Mouse (Mus musculus) testis, adult 2 months (tissue): Measurements from ENCODE around the gene Cyp2j6. TPM values are rescaled to one million over a fixed set of nuclear protein-coding genes. Genes with fewer than 3 reads are reported as not detected.

Experiments used
- H3K27ac ChIP-seq: fragments of 200-500 bp; 2 replicates; pipeline ENCODE4 v1.5.1; 2012; ENCODE audit warnings: low read depth, low read length; ENCODE audit not compliant: control insufficient read depth, insufficient read depth
- H3K27me3 ChIP-seq: fragments of 200-500 bp; 2 replicates; pipeline ENCODE4 v1.6.1; 2012; ENCODE audit warnings: mild to moderate bottlenecking, low read length, moderate library complexity; ENCODE audit not compliant: control insufficient read depth, insufficient read depth
- H3K36me3 ChIP-seq: fragments of 200-500 bp; 2 replicates; pipeline ENCODE4 v1.6.1; 2012; ENCODE audit warnings: mild to moderate bottlenecking, low read length; ENCODE audit not compliant: control insufficient read depth, insufficient read depth
- H3K4me1 ChIP-seq: fragments of 200-500 bp; 2 replicates; pipeline ENCODE4 v1.6.1; 2012; ENCODE audit warnings: low read length; ENCODE audit not compliant: control insufficient read depth, insufficient read depth
- H3K4me3 ChIP-seq: fragments of 200-500 bp; 2 replicates; pipeline ENCODE4 v1.5.1; 2012; ENCODE audit warnings: low read depth, mild to moderate bottlenecking, low read length, moderate library complexity, mixed read lengths; ENCODE audit not compliant: control insufficient read depth
- CTCF ChIP-seq: fragments of 200-500 bp; IDR thresholded peaks from 2 replicates; pipeline ENCODE4 v1.5.1; 2012; ENCODE audit warnings: low read depth, mild to moderate bottlenecking, inconsistent platforms, low read length, moderate library complexity; ENCODE audit not compliant: control insufficient read depth, insufficient read depth, insufficient replicate concordance
- POLR2A ChIP-seq: fragments of 200-500 bp; IDR thresholded peaks from 2 replicates; pipeline ENCODE4 v1.6.1; 2012; ENCODE audit warnings: low read depth, mild to moderate bottlenecking, inconsistent platforms, low read length, moderate library complexity; ENCODE audit not compliant: control insufficient read depth
- polyA plus RNA-seq: library from polyadenylated mRNA; depleted of rRNA; stranded (reverse); fragments of >200 nt; gene quantifications from 2 replicates; pipeline ENCODE4 v1.2.3, GENCODE M21; 2012

Cyp2j6 gene
- polyA plus RNA-seq, 1 experiment, result 0.27 TPM

DNA sequence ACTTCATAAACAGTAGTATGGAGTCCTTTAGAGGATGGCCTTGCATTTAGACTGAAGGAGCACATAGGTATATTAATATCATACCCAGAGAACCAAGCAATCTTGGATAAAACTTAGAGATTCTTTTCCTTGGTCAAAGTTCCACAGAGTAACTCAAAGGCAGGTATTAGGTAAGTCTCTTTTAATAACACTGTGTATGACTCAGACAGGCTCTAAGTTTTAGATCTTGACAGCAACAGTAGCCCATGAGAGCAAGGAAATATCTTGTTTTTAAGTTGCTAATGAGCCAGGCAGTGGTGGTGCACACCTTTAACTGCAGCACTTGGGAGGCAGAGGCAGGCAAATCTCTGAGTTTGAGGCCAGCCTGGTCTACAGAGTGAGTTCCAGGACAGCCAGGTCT, 12.3 kb upstream of the Cyp2j6 start:
- no peaks in the 10 kb centered on the region for H3K4me1 ChIP-seq
- TF ChIP-seq POLR2A (no peak), CTCF (no peak)

DNA sequence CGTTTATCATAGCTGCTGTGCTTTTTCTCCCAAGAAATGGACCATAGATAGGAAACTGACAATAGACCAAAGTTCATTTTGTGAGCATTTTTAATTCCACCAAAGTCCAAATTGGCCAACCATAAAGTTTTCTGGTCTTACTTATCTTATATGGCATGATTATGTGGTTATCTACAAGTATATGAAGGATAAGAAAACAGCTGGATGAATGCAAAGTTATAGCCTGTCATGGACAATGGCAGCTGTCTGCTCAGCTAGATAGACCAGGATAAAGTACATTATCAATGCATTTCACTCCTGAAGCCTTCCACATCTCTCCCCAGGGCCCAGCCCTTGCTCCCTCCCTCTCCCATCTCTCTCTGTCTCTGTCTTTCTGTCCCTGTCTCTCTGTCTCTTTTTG, 7.0 kb upstream of the Cyp2j6 start:
- no peak overlapping the region for H3K4me3 ChIP-seq
- H3K27ac ChIP-seq, result no peak overlapping the region
- H3K4me1 ChIP-seq, result no peaks in the 10 kb centered on the region
- H3K27me3 ChIP-seq, result no peaks in the 10 kb centered on the region
- H3K36me3 ChIP-seq, result no peaks in the 10 kb centered on the region
- TF ChIP-seq CTCF (no peak), POLR2A (no peak)

More for the DNA sequence above, 12.3 kb upstream of the Cyp2j6 start:
- no peak overlapping the region for H3K4me3 ChIP-seq
- H3K27ac ChIP-seq, result no peak overlapping the region
- no peaks in the 10 kb centered on the region for H3K27me3 ChIP-seq
- H3K36me3 ChIP-seq, result no peaks in the 10 kb centered on the region

- H3K36me3 ChIP-seq, result no peaks in the 10 kb centered on the region
These were observed 6.3 kb upstream of the Cyp2j6 start for GRCm38 (mm10) chr4:96559781-96560180.

GRCm38 (mm10) chr4:96551619-96552018, 1.8 kb downstream of the Cyp2j6 start:
- Histone ChIP-seq H3K27ac (no peak overlapping the region), H3K4me1 (peaks cover 5% of the 10 kb centered on the region), H3K36me3 (no peaks in the 10 kb centered on the region), H3K27me3 (no peaks in the 10 kb centered on the region), H3K4me3 (no peak overlapping the region)
- TF ChIP-seq POLR2A (no peak), CTCF (no peak)

More at GRCm38 (mm10) chr4:96559781-96560180, 6.3 kb upstream of the Cyp2j6 start:
- Histone ChIP-seq H3K4me3 (no peak overlapping the region), H3K4me1 (no peaks in the 10 kb centered on the region), H3K27ac (no peak overlapping the region), H3K27me3 (no peaks in the 10 kb centered on the region)
- TF ChIP-seq CTCF, result no peak
- no peak for TF ChIP-seq POLR2A

GRCm38 (mm10) chr4:96545976-96546375, 7.5 kb downstream of the Cyp2j6 start:
- Histone ChIP-seq H3K4me1 (no peaks in the 10 kb centered on the region), H3K36me3 (no peaks in the 10 kb centered on the region), H3K27ac (no peak overlapping the region), H3K27me3 (no peaks in the 10 kb centered on the region), H3K4me3 (no peak overlapping the region)
- no peak for TF ChIP-seq CTCF
- no peak for TF ChIP-seq POLR2A

- TF ChIP-seq POLR2A, result no peak
- no peak for TF ChIP-seq CTCF
- H3K36me3 ChIP-seq, result no peaks in the 10 kb centered on the region
These were observed 27.7 kb downstream of the Cyp2j6 start for GRCm38 (mm10) chr4:96525772-96526171.

DNA sequence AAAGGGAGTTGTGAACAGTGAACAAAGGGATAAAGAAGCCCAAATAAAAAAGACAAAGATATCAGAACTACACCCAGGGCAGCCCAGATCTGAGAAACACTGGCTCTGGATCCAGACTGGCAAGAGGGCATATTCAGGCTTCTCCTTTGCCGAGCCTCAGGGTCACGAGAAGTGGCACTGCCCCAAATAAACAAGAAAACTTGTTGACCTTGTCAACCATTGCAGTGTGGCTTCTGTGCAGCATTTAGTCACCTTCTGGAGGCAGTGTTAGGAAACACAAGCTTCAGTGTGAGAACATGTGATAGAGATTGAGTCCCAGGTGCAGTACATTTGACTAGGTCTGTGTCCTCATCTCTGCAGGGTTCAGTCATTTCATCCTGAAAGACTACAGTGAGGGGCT, 31.2 kb downstream of the Cyp2j6 start:
- Histone ChIP-seq H3K27me3 (no peaks in the 10 kb centered on the region), H3K4me1 (no peaks in the 10 kb centered on the region), H3K27ac (no peak overlapping the region), H3K4me3 (no peak overlapping the region), H3K36me3 (no peaks in the 10 kb centered on the region)
- no peak for TF ChIP-seq CTCF
- no peak for TF ChIP-seq POLR2A

More at GRCm38 (mm10) chr4:96525772-96526171, 27.7 kb downstream of the Cyp2j6 start:
- Histone ChIP-seq H3K4me1 (no peaks in the 10 kb centered on the region), H3K4me3 (no peak overlapping the region), H3K27me3 (no peaks in the 10 kb centered on the region), H3K27ac (no peak overlapping the region)

- no peak overlapping the region for H3K27ac ChIP-seq
- H3K27me3 ChIP-seq, result no peaks in the 10 kb centered on the region
- no peak overlapping the region for H3K4me3 ChIP-seq
- TF ChIP-seq CTCF (no peak), POLR2A (no peak)
- H3K4me1 ChIP-seq, result no peaks in the 10 kb centered on the region
- no peaks in the 10 kb centered on the region for H3K36me3 ChIP-seq
These were observed 43.4 kb downstream of the Cyp2j6 start for GRCm38 (mm10) chr4:96510083-96510482.
